Mouse (Mus musculus): ENCODE measurements around the gene Haus7.

The Haus7 gene

DNA sequence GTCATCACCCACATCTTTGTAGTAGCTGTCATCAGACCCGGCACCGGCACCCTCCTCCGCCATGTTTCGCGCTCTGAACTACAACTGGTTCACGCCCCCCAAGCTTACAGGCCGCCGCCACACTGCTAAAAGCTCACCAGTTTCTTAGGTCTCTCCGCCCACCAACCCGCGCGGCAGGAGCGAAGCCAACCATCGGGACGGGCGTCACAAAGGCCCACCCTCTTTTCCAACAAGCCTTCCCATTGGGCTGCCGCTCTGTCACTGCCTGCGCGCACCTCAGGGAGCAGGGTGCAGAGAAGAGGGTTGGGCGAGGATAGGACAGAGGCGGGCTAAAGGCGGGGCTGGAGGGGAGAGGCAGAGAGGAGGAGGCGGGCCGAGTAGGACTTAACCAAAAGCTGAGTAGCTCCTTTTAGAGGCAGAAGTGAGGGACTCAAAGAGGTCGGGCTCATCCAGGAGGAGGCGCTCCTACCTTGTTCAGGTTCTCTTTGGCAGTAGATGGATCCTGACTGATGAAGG is at the start of gene Haus7:
Haus7 (minus strand) TSS at position 168 of the 516 bp plus-strand sequence.
- peak; percentile 89 to 91 for DNase-seq (ENCODE audit: low spot score in 2 of 2)

DNA sequence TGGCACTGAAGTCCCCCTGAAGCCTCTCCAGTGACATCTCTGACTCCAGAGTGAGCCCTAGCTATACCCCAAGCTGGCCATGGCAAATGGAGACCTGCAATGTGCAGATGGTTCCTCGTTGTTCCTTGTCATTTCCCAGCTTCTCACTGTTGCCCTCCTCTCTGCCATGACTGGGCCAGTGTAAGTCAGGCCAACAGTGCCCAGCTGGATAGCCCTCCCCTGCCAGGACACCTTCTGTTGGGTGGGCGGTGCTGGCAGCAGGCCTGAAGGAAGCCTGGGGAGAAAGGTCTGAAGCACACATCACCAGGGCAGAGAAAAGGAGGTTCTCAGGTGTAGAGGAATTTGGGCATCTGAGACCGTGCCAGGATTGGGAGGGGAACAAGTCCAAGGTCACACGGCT is 47.7 kb upstream of the Haus7 start:
- no peak for DNase-seq (ENCODE audit: low spot score in 2 of 2)

DNA sequence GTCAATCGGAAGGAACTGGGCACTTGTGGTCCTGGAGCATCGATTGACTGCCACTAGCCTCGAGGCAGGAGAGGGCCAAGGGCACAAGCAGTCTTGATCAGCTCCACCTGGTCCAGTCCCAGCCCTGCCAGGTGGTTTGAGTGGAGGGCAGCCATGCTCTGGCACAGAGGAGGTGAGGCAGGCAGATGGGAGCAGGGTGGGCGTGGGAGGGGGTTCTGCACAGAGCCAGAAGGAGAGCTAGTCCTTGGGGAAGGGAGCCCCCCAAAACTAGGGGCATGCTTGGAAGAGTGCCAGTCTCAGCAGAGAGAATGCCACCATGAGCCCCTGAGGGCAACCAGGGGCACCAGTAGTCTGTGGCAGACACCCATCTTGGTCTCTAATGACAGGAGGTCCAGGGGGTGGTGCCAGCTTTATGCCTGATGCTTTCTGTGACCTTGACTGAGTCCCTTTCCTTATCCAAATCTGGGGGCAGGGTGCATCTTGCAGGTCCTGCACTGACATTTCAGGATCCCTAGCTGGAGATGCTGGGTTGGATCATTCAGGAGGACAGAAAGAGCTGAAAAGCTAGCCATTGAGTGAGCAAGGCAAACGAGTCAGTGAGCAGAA is 46.4 kb upstream of the Haus7 start:
- DNase-seq (ENCODE audit: low spot score in 2 of 2), result no peak

DNA sequence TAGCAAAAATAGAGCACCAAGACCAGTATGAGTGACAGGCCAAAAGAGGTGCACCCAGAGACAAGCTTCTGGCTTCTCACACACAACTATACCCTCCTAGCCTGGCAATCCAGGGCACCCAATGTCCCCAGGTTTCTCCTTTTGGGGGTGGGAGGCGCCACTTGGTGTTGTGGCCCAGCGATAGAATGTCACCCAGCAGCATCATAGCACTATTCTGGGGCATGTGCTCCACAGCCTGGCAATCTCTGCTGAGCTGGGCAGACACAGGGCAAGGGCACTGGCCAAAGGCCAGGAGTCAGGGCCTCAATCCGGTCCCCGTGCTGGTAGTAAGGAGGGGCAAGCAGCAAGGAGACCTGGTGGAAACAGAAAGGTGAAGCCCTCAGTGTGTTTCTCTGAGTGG is 37.9 kb upstream of the Haus7 start:
- no peak for DNase-seq (ENCODE audit: low spot score in 2 of 2)

DNA sequence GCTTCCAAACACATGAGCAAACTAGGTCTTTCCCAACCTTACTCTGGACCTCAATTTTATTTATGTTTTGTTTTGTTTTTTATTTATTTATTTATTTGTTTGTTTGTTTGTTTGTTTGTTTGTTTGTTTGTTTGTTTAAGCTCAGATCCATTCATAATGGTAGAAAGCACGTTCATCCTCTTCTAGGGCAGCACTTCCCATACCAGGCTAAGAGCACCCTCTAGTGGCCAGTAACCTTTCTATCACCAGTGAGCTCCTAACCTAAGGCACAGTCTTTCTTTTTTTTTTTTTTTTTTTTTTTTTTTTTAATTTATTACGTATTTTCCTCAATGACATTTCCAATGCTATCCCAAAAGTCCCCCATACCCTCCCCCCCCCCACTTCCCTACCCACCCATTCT is 34.7 kb upstream of the Haus7 start:
- peak; percentile 31 to 41 for DNase-seq (ENCODE audit: low spot score in 2 of 2)

DNA sequence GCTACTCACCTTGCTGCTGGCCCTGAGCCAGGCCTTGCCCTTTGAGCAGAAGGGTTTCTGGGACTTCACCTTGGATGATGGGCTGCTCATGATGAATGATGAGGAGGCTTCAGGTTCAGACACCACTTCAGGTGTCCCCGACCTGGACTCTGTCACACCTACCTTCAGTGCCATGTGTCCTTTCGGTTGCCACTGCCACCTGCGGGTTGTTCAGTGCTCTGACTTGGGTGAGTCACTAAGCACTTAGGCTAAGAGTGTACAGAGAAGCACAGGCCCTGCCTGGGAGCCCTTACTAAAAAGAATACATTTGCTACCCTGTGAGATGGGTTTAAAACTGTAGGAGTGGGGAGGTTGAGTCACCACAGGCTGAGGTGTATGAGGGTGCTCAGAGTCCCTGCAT is 32.0 kb upstream of the Haus7 start:
- no peak for DNase-seq (ENCODE audit: low spot score in 2 of 2)

DNA sequence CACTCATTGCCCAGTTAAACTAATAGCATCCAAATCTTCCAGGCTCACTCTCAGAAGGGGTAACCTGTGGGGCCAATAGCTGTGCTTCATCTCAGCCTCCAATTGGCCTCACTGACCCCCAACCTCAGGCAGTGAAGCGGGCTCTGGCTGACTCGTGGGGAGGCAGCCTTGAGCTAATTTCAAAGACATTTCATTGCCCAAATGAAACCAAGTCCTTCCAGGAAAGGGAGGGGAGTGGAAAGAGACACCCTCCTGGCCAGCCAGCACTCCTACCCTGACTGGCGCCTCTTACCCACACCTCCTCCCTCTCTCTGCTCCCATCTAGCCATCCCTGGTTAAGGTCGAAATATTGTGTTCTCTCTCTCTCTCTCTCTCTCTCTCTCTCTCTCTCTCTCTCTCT is 31.3 kb upstream of the Haus7 start:
- DNase-seq (ENCODE audit: low spot score in 2 of 2), result no peak

DNA sequence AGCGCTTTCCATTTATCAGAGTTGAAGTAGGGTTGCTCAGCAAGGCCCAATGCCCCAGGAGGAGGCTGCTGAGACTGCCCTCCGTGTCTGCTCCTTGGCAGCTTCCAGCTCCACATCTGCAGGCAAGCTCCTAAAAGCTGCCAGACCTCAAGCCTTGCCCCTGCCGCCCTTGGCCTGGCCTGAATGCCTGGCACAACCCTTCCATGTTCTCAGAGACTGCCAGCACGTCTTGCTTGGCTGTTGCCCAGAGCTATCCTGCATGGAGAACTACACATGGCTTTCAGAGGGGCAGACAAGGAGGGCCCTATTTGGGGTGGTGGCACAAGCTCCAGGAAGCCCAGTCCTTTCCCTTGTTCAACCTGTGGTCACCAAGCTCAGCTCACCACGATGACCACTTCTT is 28.1 kb upstream of the Haus7 start:
- DNase-seq (ENCODE audit: low spot score in 2 of 2), result no peak

DNA sequence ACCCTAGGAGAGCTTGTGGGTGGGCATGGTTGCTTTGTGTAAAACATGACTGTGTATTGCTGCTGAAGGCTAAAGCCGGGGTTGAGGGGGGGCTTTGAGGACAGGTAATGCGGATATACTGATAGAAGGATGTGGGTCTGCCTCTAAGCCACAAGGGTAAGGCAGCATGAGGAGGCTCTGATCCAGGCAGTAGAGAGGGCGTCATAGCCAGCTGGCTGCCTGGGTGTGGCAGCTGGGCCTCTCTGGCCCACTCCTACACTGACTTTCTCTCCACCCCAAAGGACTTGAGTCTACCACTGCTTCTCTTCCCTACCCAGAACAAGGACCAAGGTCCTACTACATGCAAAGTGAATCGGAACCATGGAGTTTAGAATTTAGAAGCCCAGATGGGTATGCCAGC is 26.0 kb upstream of the Haus7 start:
- no peak for DNase-seq (ENCODE audit: low spot score in 2 of 2)

GRCm38 (mm10) chrX:73484076-73484475 is 25.2 kb upstream of the Haus7 start:
- no peak for DNase-seq (ENCODE audit: low spot score in 2 of 2)

DNA sequence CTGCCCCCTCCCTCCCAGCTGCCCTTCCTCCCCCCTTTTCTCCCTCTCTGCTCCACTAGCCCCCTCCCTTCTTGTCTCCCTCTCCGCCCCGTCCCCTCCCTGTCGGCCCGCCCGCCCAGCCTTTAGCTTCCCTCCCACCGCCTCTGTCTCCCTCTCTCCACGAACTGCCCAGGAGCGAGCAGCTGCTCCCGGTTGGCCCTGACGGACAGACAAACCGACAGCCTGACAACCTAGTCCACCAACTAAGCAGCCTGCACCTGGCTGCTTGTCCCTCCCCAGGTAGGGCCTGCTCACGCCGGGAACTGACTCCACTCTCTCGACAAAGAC is 24.6 kb upstream of the Haus7 start, which contains the start of gene Bgn:
Bgn (plus strand) TSS at position 119 of the 327 bp plus-strand sequence.
- no peak for DNase-seq (ENCODE audit: low spot score in 2 of 2)

DNA sequence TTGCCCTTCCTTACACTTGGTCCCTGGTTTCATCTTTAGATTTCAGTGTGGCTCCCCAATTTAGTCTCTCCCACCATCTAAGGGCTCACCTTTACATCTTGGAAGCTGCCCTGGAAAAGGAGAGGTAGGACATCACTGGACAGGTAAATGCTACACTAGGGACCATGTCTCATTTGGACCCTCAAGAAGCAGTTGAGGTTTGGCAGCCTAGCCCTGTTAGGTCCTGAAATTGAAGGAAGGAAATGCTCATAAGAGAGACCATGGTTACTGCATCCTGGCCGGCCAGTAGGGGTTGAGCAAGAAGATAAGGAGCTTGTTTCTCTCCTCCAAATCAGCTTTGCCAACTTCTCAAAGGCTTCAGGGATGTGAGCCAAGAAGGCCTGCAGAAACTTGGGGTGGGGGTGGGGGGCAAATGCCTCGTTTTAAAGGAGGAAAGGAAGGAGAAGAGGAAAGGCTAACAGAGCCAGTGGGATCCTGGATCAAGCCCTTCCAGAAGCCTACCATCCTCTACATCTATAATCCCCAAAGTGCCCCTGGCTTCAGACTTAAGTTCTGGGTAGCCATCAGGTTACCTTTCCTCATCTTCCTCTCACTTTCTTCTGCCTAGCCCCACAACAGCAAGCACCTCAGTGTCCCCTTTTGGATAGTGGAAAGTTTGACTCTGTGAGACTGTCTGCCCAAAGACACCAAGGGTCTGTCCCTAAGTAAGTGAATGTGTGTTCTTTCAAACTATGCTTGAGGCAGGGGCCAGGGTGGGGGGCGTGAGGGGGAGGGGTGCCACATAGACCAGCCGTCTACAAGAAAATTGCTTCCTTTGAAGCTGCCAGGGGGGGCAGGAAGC is 24.0 kb upstream of the Haus7 start:
- DNase-seq (ENCODE audit: low spot score in 2 of 2), result no peak

DNA sequence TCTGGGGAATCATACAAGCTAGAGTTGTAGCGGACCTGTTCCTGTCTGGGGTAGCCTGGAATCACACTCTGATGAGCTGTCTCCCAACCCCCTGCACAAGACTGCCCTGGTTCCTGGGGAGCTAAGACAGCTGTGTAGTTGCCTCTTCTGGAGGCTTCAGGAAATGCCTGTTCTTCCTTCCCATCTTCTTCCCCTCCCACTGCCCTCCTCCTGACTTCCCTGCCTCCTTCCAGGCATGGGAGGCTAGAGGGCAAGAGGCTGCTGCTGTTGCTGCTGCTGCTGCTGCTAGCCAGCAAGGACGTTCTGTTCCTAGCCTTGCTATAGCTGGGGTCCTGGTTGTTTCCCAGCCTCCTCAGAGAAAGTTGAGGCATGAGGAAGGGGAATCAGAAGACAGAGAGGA is 21.5 kb upstream of the Haus7 start:
- no peak for DNase-seq (ENCODE audit: low spot score in 2 of 2)

GRCm38 (mm10) chrX:73479656-73480055 is 20.8 kb upstream of the Haus7 start:
- DNase-seq (ENCODE audit: low spot score in 2 of 2), result no peak

GRCm38 (mm10) chrX:73477500-73477899 is 18.7 kb upstream of the Haus7 start:
- no peak for DNase-seq (ENCODE audit: low spot score in 2 of 2)

- DNase-seq (ENCODE audit: low spot score in 2 of 2), result no peak
These were observed 17.8 kb upstream of the Haus7 start for GRCm38 (mm10) chrX:73476621-73477020.

DNA sequence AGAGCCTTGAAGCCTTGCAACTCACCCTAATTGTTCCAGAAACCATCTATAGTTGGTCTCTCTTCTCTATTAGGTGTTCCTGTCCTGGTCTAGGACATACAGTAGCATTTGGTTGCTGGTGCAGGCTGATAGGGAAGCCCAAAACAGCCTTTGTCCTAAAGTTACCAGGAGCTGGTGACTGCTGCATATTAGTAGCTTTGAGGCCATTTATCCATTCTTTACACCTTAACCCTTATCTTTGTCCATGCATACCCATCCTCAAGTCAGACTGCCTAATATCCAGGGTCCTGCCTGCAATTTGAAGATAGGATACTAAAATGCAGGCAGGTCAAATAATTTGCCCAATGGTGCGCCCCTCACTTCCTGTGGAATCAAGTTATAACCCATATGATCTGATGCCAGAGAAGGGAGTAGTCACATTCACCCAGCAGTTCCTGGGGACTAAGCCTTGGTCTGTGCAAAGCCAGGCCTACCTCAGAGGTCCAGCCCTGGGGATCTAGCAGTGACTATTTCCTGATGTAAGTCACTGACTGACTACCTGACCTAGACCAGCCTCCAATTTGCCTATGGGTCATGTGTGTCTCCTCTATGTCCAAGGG is 16.9 kb upstream of the Haus7 start:
- no peak for DNase-seq (ENCODE audit: low spot score in 2 of 2)

GRCm38 (mm10) chrX:73474340-73475165 is 15.7 kb upstream of the Haus7 start:
- no peak for DNase-seq (ENCODE audit: low spot score in 2 of 2)

DNA sequence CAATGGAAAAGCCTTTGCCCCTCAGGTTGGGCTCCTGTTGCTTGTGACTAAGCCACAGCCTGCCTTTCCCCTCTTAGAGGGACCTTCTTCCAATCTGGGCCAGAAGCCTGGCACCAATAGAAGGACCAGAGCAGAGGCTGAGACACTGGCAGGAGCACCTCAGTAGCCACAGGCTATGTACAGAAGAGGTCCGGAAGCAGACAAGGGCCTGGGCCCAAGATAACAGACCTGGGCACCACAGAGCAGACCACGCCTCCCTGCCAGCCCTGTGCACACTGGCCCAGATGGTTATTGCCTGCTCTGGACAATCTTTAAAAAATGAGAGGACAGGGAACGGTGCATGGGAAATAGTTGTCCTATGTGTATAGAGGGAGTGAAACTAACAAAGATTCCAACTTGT is 12.9 kb upstream of the Haus7 start:
- DNase-seq (ENCODE audit: low spot score in 2 of 2), result no peak

- no peak for DNase-seq (ENCODE audit: low spot score in 2 of 2)
These were observed 9.9 kb upstream of the Haus7 start for GRCm38 (mm10) chrX:73468752-73469151.

- no peak for DNase-seq (ENCODE audit: low spot score in 2 of 2)
These were observed 9.5 kb upstream of the Haus7 start for GRCm38 (mm10) chrX:73468330-73468729.

All from frontal cortex, postnatal 10 days (tissue).